Mouse (Mus musculus) cerebellum, adult 2 months (tissue): ENCODE results near the gene Cfap54.

Experiments
- CTCF ChIP-seq: fragments of 200-500 bp; IDR thresholded peaks from 2 replicates; pipeline ENCODE4 v1.5.1; 2011; ENCODE audit warnings: low read depth, mild to moderate bottlenecking, control low read depth, low read length, moderate library complexity, borderline replicate concordance; ENCODE audit not compliant: insufficient read depth
- POLR2A ChIP-seq: fragments of 200-500 bp; IDR thresholded peaks from 2 replicates; pipeline ENCODE4 v1.6.1; 2011; ENCODE audit warnings: low read length, control low read depth, borderline replicate concordance; ENCODE audit not compliant: insufficient read depth

GRCm38 (mm10) chr10:92950044-92950443 lies 131.4 kb downstream of the Cfap54 start:
- no peak for TF ChIP-seq POLR2A
- TF ChIP-seq CTCF, result no peak
